8 mouse cellular contexts compared by ENCODE assay signal in the genomic region with DNA sequence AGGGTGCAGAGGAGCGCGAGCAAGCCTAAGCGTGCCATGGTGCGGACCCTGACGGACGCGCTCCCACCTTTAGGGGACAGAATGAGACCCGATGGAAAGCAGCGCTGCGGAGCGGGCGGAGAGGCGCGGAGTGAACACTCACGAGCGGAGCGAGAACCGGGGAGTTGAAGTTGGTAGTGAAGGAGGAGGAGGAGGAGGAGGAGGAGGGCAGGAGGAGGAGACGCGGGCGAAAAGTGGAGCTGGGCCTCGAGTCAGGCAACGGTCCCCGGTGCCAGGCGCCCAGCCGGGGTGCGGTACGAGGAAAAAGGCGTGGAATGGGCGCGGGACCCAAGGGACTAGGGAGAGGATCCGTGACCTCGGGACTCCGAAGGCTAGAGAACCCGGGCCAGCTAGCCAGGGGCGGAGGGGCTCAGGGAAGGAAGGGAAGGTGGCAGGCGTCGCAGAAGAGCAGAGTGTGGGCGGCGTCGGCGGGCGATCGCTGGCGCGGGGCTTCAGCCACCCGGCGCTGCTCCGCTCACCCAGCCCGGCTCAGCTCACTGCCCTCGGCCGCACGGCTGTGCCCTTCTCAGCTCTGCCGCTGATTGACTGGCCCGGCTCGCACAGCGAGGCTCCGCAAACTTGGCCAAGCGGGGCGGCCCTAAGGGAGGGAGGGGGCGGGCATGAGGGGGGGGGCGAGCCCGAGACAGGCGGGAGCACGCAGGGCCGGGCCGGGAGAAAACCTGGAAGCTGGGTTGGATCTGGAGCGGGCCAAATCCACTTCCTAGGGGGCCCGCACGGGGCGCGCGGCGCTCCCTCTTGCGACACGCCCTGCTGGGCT. TPM values are rescaled to one million over a fixed set of nuclear protein-coding genes. Genes with fewer than 3 reads are reported as not detected.
DNase-seq lines count a peak whose midpoint lies in the region; ATAC-seq lines count a peak whose summit lies in the region.

A gene (minus strand): TSS at position 515 of the 817 bp plus-strand sequence.

- H3K27ac ChIP-seq in hindbrain, embryonic 12.5 days, result 0 out of 2 replicates have a peak within 1 kb of the TSS, but pooled peaks have one; percentile 4

- H3K27me3 ChIP-seq in hindbrain, embryonic 12.5 days, result peaks cover 18% of the 10 kb centered on the region

- no peaks in the 10 kb centered on the region for H3K9me3 ChIP-seq in hindbrain, embryonic 12.5 days (replicated peaks)

- DNase-seq in adrenal gland, adult (ENCODE audit: inconsistent age in 2 of 2, low spot score in 1 of 2), result peak; percentile 81 to 87
- peak; percentile 47 to 71 for DNase-seq in cerebellum, postnatal 25 days
- DNase-seq in gastrocnemius, adult 18-20 months (ENCODE audit: low spot score), result peak; percentile 72
- DNase-seq in layer of hippocampus, postnatal 14 days (ENCODE audit: low spot score in 2 of 2), result peak; percentile 50 to 52
- peak; percentile 73 for DNase-seq in lung, postnatal 14 days
- DNase-seq in right cerebral cortex, adult 18-20 months, result peak; percentile 43
- DNase-seq in c-Kit-positive CD71-positive TER-119-positive erythroid progenitor cells, embryonic 14.5 days (ENCODE audit: low spot score), result no peak

- 27% methylated on average over 55 of the region's 76 CpGs for WGBS in hindbrain, embryonic 12.5 days

- H3K4me1 ChIP-seq in hindbrain, embryonic 12.5 days, result no peaks in the 10 kb centered on the region

- peak within 1 kb of the TSS; percentile 49 for H3K4me3 ChIP-seq in hindbrain, embryonic 12.5 days

- H3K9ac ChIP-seq in hindbrain, embryonic 12.5 days, result peak within 1 kb of the TSS; percentile 53

- peak within 1 kb of the TSS; percentile 66 for H3K4me2 ChIP-seq in hindbrain, embryonic 12.5 days (replicated peaks)

- ATAC-seq in hindbrain, embryonic 12.5 days (ENCODE audit: low FRiP score), result peak; percentile 92

- no peaks in the 10 kb centered on the region for H3K36me3 ChIP-seq in hindbrain, embryonic 12.5 days

RNA-seq across cellular contexts. Expression of the gene that starts here (rescaled TPM):
- total RNA-seq in gastrocnemius, adult 18-20 months (2021), result 10 to 100 TPM; 38.6 to 46.2 TPM
- polyA plus RNA-seq in hindbrain, embryonic 12.5 days (2016; fragmentation: Nextera tagmentation; extraction: Ambion mirVana), result 23.1 and 23.8 TPM in 2 replicates
- 10 to 100 TPM; 29.8 to 31.3 TPM for total RNA-seq in layer of hippocampus, postnatal 14 days (2021)
